Mouse (Mus musculus) liver, embryonic 15.5 days (tissue): ENCODE measurements around the gene Srbd1. TPM values are rescaled to one million over a fixed set of nuclear protein-coding genes. Genes with fewer than 3 reads are reported as not detected.

Experiments used
- ATAC-seq: fragments of 200-750 bp; cut with Nextera tagmentation; 2 replicates; pipeline ENCODE4 v1.8.0; 2017; ENCODE audit warnings: moderate number of reproducible peaks, mild to moderate bottlenecking, moderate library complexity; ENCODE audit not compliant: insufficient read depth
- H3K27ac ChIP-seq: fragments of 300-500 bp; sonication (generic); replicated peaks from 2 replicates; pipeline ENCODE4 v1.5.1; 2015; ENCODE audit warnings: mild to moderate bottlenecking, inconsistent platforms
- H3K27me3 ChIP-seq: fragments of 300-500 bp; sonication (generic); 2 replicates; pipeline ENCODE4 v1.6.1; 2015; ENCODE audit warnings: mild to moderate bottlenecking, inconsistent platforms
- H3K36me3 ChIP-seq: fragments of 300-500 bp; sonication (generic); replicated peaks from 2 replicates; pipeline ENCODE4 v1.6.1; 2015; ENCODE audit warnings: moderate library complexity, mild to moderate bottlenecking, inconsistent platforms
- H3K4me1 ChIP-seq: fragments of 300-500 bp; sonication (generic); replicated peaks from 2 replicates; pipeline ENCODE4 v1.6.1; 2015; ENCODE audit warnings: inconsistent platforms
- H3K4me2 ChIP-seq: fragments of 300-500 bp; sonication (generic); 2 replicates; pipeline ENCODE4 v1.6.1; 2015; ENCODE audit warnings: moderate library complexity, mild to moderate bottlenecking, inconsistent platforms
- H3K4me3 ChIP-seq: fragments of 300-500 bp; sonication (generic); replicated peaks from 2 replicates; pipeline ENCODE4 v1.5.1; 2015; ENCODE audit warnings: mild to moderate bottlenecking, inconsistent platforms
- H3K9ac ChIP-seq: fragments of 300-500 bp; sonication (generic); 2 replicates; pipeline ENCODE4 v1.6.1; 2015; ENCODE audit warnings: moderate library complexity, mild to moderate bottlenecking, inconsistent platforms
- H3K9me3 ChIP-seq: fragments of 300-500 bp; sonication (generic); replicated peaks from 2 replicates; pipeline ENCODE4 v1.6.1; 2016; ENCODE audit warnings: inconsistent platforms
- WGBS: fragments of 180-500 bp; shearing (Covaris S2); methylation state at CpG from one replicate; pipeline ENCODE4 v1.1.7; 2015; ENCODE audit warnings: mixed read lengths; ENCODE audit not compliant: insufficient replicate concordance; 5-methylcytosine and 5-hydroxymethylcytosine counted together
- polyA plus RNA-seq: library from polyadenylated mRNA; unstranded; fragments of >200 nt; fragmentation: Nextera tagmentation; extraction: Ambion mirVana; gene quantifications from 2 replicates; pipeline ENCODE4 v1.2.1, GENCODE M21; 2015

Gene Srbd1
- polyA plus RNA-seq, 1 experiment from 2014 or later, result 8.0 TPM

DNA sequence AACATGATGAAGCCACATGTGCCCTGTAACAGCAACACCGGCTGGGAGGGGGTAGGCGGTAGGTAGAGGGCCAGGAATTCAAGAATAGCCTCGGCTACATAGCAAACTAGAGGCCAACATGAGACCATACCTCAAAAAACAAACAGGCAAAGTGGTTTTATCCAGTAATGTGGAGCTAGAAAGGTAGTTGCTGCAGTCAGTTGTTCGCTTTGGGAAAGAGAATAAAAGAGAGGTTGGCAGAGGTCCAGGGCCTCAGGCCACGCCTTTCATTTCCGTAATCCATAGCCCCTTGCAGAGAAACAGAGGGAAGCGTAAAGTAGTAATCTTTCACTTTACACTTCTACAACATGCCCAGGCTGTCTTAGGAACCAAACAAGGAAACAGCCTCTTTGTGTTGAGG lies 61.8 kb downstream of the Srbd1 start:
- 82% methylated on average over 7 of the region's 7 CpGs for WGBS
- no peak for ATAC-seq
- Histone ChIP-seq H3K36me3 (0 out of 2 replicates have a peak, but pooled peaks cover 4% of the 10 kb centered on the region), H3K9me3 (no peaks in the 10 kb centered on the region), H3K4me3 (no peak overlapping the region), H3K4me1 (no peaks in the 10 kb centered on the region), H3K4me2 (no peak overlapping the region), H3K9ac (no peak overlapping the region), H3K27ac (no peak overlapping the region), H3K27me3 (no peaks in the 10 kb centered on the region)

DNA sequence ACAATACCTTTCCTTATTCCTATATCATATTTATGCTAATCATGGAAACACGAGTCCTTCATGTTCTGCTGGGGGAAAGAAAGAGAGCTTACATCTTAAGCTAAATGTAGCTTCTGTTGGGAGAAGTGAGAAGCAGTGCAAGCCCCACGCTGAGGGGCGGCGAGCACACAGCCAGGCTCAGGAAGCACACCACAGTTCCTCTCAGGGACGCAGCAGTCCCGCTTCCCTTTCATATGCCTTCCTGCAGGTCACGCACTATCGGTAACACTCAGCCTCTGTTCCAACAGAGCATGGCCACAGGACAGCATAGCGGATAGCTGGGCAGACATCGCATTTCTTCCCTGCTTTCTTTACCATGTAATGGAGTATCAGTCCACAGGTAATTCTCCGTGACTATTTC lies 66.9 kb downstream of the Srbd1 start:
- 0 out of 2 replicates have a peak, but pooled peaks cover 4% of the 10 kb centered on the region for H3K36me3 ChIP-seq
- WGBS, result 48% methylated on average over 11 of the region's 11 CpGs
- no peaks in the 10 kb centered on the region for H3K4me1 ChIP-seq
- no peak overlapping the region for H3K9ac ChIP-seq
- H3K4me3 ChIP-seq, result no peak overlapping the region
- H3K9me3 ChIP-seq, result no peaks in the 10 kb centered on the region
- no peak for ATAC-seq
- H3K27ac ChIP-seq, result no peak overlapping the region
- H3K4me2 ChIP-seq, result no peak overlapping the region
- H3K27me3 ChIP-seq, result no peaks in the 10 kb centered on the region

GRCm38 (mm10) chr17:86067444-86067843 lies 77.5 kb downstream of the Srbd1 start:
- H3K27me3 ChIP-seq, result no peaks in the 10 kb centered on the region
- WGBS, result 85% methylated on average over 3 of the region's 3 CpGs
- no peak overlapping the region for H3K4me3 ChIP-seq
- H3K4me2 ChIP-seq, result no peak overlapping the region
- H3K4me1 ChIP-seq, result no peaks in the 10 kb centered on the region
- H3K36me3 ChIP-seq, result no peaks in the 10 kb centered on the region
- no peaks in the 10 kb centered on the region for H3K9me3 ChIP-seq
- ATAC-seq, result no peak
- H3K9ac ChIP-seq, result no peak overlapping the region
- no peak overlapping the region for H3K27ac ChIP-seq

DNA sequence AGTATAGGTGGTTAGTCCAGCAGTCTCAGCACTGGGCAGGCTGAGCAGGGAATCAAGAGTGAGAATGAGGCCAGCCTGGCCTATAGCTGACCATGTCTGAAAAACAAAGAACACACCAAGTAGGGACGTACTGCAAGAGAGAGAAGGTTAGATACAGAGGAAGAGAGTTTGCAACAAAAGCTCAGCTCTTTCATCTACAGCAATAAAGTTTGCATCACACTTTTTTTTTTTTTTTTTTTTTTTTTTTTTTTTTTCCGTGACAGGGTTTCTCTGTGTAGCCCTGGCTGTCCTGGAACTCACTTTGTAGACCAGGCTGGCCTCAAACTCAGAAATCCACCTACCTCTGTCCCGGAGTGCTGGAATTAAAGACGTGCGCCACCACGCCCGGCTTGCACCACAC lies 79.1 kb downstream of the Srbd1 start:
- H3K27ac ChIP-seq, result no peak overlapping the region
- no peak overlapping the region for H3K4me2 ChIP-seq
- H3K36me3 ChIP-seq, result no peaks in the 10 kb centered on the region
- ATAC-seq, result no peak
- no peak overlapping the region for H3K4me3 ChIP-seq
- H3K9me3 ChIP-seq, result no peaks in the 10 kb centered on the region
- WGBS, result 79% methylated on average over 7 of the region's 7 CpGs
- no peaks in the 10 kb centered on the region for H3K4me1 ChIP-seq
- no peak overlapping the region for H3K9ac ChIP-seq
- no peaks in the 10 kb centered on the region for H3K27me3 ChIP-seq

DNA sequence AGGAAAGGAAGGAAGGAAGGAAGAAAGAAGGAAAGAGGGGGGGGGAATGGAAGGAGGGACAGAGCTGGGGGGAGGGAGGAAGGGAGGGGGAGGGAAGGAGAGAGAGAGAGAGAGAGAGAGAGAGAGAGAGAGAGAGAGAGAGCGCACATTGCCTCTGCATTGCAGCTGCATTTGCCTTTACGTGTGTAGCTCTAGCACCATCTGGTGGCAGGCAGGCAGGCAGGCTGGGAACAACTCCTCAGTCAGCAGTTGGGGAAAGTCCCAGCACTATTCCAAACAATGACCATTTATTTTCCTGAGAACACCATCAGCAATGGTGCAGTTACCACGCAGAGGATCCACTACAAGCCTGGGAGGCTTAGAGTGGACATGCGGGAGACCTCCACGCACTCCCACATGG lies 81.5 kb downstream of the Srbd1 start:
- Histone ChIP-seq H3K4me3 (no peak overlapping the region), H3K9me3 (no peaks in the 10 kb centered on the region), H3K27me3 (no peaks in the 10 kb centered on the region), H3K27ac (no peak overlapping the region), H3K4me2 (no peak overlapping the region), H3K36me3 (no peaks in the 10 kb centered on the region), H3K9ac (no peak overlapping the region), H3K4me1 (no peaks in the 10 kb centered on the region)
- 26% methylated on average over 5 of the region's 5 CpGs for WGBS
- no peak for ATAC-seq

- Histone ChIP-seq H3K9ac (no peak overlapping the region), H3K9me3 (no peaks in the 10 kb centered on the region), H3K27me3 (no peaks in the 10 kb centered on the region), H3K4me2 (no peak overlapping the region), H3K4me1 (no peaks in the 10 kb centered on the region), H3K4me3 (no peak overlapping the region), H3K36me3 (no peaks in the 10 kb centered on the region), H3K27ac (no peak overlapping the region)
- no peak for ATAC-seq
- 51% methylated on average over 5 of the region's 5 CpGs for WGBS
Measured at GRCm38 (mm10) chr17:86060911-86061310, 84.1 kb downstream of the Srbd1 start.

- no peak overlapping the region for H3K4me3 ChIP-seq
- no peaks in the 10 kb centered on the region for H3K36me3 ChIP-seq
- no peak overlapping the region for H3K9ac ChIP-seq
- no peaks in the 10 kb centered on the region for H3K27me3 ChIP-seq
- no peak overlapping the region for H3K4me2 ChIP-seq
- no peak for ATAC-seq
- no peaks in the 10 kb centered on the region for H3K9me3 ChIP-seq
- no peaks in the 10 kb centered on the region for H3K4me1 ChIP-seq
- H3K27ac ChIP-seq, result no peak overlapping the region
- 75% methylated on average over 13 of the region's 13 CpGs for WGBS
Measured at GRCm38 (mm10) chr17:86040221-86040984, 104.6 kb downstream of the Srbd1 start.

DNA sequence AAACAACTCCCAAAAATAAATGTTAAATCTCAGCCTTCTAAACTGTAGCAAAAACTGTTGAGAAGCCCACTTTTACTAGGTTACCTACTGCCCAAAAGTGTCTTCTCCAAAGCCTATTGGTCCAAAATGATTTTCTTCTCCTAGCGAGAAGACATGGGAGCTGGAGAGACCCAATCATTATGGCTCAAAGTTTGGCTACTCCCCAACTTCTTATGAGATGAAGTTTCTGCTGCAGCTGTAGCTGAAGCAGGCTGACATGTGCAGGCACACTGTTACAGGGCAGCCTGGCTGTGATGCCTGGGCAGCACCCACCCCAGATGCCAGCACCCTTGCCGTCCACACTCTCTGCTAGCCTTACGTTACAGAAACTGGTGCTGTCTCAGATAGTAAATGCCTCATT lies 105.2 kb downstream of the Srbd1 start:
- H3K27ac ChIP-seq, result no peak overlapping the region
- no peak overlapping the region for H3K4me2 ChIP-seq
- H3K27me3 ChIP-seq, result no peaks in the 10 kb centered on the region
- no peaks in the 10 kb centered on the region for H3K9me3 ChIP-seq
- no peak overlapping the region for H3K4me3 ChIP-seq
- no peaks in the 10 kb centered on the region for H3K36me3 ChIP-seq
- no peak overlapping the region for H3K9ac ChIP-seq
- H3K4me1 ChIP-seq, result no peaks in the 10 kb centered on the region
- ATAC-seq, result no peak
- 84% methylated on average over 3 of the region's 3 CpGs for WGBS

DNA sequence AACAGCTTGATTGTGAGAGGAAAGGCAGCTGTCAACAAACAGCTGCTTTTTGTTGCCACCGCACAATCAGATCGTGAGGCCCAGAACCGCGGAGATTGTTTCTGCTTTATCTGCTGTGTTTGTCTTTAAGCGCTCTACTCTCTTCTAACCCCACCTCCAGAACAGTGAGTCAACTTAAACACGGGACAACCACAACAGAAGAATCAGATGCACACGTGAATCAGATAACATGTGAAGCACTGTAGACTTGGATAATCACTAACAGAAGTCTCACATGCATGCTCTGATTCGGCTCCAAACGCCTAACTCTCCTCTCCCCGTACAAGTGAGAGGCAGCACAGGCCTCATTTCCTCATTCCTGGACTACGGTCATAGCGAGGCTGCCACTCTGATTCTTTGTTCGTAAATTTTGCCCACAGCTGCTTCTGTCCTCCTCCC lies 106.7 kb downstream of the Srbd1 start:
- Histone ChIP-seq H3K27me3 (no peaks in the 10 kb centered on the region), H3K4me2 (no peak overlapping the region), H3K9me3 (no peaks in the 10 kb centered on the region), H3K27ac (no peak overlapping the region), H3K4me3 (no peak overlapping the region), H3K4me1 (no peaks in the 10 kb centered on the region), H3K36me3 (no peaks in the 10 kb centered on the region), H3K9ac (no peak overlapping the region)
- ATAC-seq, result no peak
- WGBS, result 45% methylated on average over 13 of the region's 13 CpGs

DNA sequence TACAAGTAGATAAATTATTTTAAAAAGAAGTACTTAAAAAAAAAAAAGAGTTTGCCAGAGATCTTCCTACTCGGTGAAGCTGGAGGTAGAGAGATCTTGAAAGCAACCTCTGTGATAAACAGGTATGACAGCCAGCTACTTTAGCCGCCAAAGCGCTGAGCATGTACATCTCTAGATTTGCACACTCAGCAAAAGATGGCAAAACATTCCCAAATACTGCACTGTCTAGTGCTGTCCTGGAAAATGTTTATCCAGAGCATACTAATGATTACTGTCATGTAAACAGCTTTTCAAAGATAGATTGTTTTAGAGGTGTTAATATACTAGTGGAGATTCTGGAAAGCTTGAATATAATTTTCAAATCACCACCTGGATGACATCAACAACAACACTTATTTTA lies 109.4 kb downstream of the Srbd1 start:
- 81% methylated on average over 3 of the region's 3 CpGs for WGBS
- Histone ChIP-seq H3K27me3 (no peaks in the 10 kb centered on the region), H3K9ac (no peak overlapping the region), H3K27ac (no peak overlapping the region), H3K9me3 (no peaks in the 10 kb centered on the region), H3K4me1 (no peaks in the 10 kb centered on the region), H3K4me2 (no peak overlapping the region), H3K36me3 (no peaks in the 10 kb centered on the region), H3K4me3 (no peak overlapping the region)
- no peak for ATAC-seq

DNA sequence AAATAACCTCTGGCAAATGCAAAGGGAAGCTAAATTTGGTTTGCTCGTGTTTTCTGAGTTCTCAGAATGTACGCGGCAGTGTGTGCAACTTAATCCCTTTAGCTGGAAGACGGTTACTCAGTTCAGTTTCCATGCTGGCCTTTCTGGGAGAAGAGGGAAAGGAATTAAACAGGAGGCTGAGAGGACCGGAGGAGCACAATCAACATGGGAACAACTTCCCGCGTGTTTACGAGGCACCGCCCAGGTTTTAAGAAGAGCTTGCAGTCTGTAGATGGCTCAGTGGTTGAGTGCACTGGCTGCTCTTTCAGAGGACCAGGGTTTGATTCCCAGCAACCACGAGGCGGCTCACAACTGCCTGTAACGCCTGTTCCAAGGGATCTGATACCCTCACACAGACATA lies 109.8 kb downstream of the Srbd1 start:
- WGBS, result 79% methylated on average over 12 of the region's 12 CpGs

GRCm38 (mm10) chr17:86034641-86035040 lies 110.3 kb downstream of the Srbd1 start:
- Histone ChIP-seq H3K4me3 (no peak overlapping the region), H3K36me3 (no peaks in the 10 kb centered on the region), H3K4me2 (no peak overlapping the region), H3K4me1 (no peaks in the 10 kb centered on the region), H3K9me3 (no peaks in the 10 kb centered on the region), H3K27ac (no peak overlapping the region), H3K27me3 (no peaks in the 10 kb centered on the region), H3K9ac (no peak overlapping the region)
- WGBS, result 83% methylated on average over 6 of the region's 6 CpGs
- ATAC-seq, result no peak

More for the DNA sequence above, 109.8 kb downstream of the Srbd1 start:
- ATAC-seq, result no peak
- Histone ChIP-seq H3K27ac (no peak overlapping the region), H3K4me1 (no peaks in the 10 kb centered on the region), H3K4me3 (no peak overlapping the region), H3K9ac (no peak overlapping the region), H3K27me3 (no peaks in the 10 kb centered on the region), H3K36me3 (no peaks in the 10 kb centered on the region), H3K4me2 (no peak overlapping the region), H3K9me3 (no peaks in the 10 kb centered on the region)
